Mouse (Mus musculus) stomach, postnatal 0 days (tissue): ENCODE results near the gene Gpr25. TPM values are rescaled to one million over a fixed set of nuclear protein-coding genes. Genes with fewer than 3 reads are reported as not detected.

ENCODE experiments used
- ATAC-seq: fragments of 200-750 bp; cut with Nextera tagmentation; 2 replicates; pipeline ENCODE4 v1.8.0; 2017; ENCODE audit not compliant: low FRiP score, low TSS enrichment
- DNase-seq: peaks from one replicate; pipeline ENCODE4 v3.0.0-alpha.2; 2016; ENCODE audit warnings: low spot score
- H3K27ac ChIP-seq: fragments of 300-500 bp; sonication (generic); replicated peaks from 2 replicates; pipeline ENCODE4 v1.5.1; 2014; ENCODE audit warnings: mild to moderate bottlenecking, control low read depth
- H3K27me3 ChIP-seq: fragments of 300-500 bp; sonication (generic); 2 replicates; pipeline ENCODE4 v1.6.1; 2014; ENCODE audit warnings: low read length; ENCODE audit not compliant: control insufficient read depth, insufficient read depth
- H3K36me3 ChIP-seq: fragments of 300-500 bp; sonication (generic); 2 replicates; pipeline ENCODE4 v1.6.1; 2014; ENCODE audit warnings: low read length, mixed read lengths; ENCODE audit not compliant: control insufficient read depth, insufficient read depth
- H3K4me1 ChIP-seq: fragments of 300-500 bp; sonication (generic); replicated peaks from 2 replicates; pipeline ENCODE4 v1.6.1; 2014; ENCODE audit warnings: antibody characterized with exemption; ENCODE audit not compliant: control insufficient read depth, insufficient read depth
- H3K4me2 ChIP-seq: fragments of 300-500 bp; sonication (generic); replicated peaks from 2 replicates; pipeline ENCODE4 v1.6.1; 2014; ENCODE audit warnings: low read depth, mild to moderate bottlenecking, control low read depth, moderate library complexity
- H3K4me3 ChIP-seq: fragments of 300-500 bp; sonication (generic); 2 replicates; pipeline ENCODE4 v1.5.1; 2014; ENCODE audit warnings: low read depth, low read length, control low read depth
- H3K9ac ChIP-seq: fragments of 300-500 bp; sonication (generic); 2 replicates; pipeline ENCODE4 v1.6.1; 2014; ENCODE audit warnings: mild to moderate bottlenecking, low read length, control low read depth, mixed read lengths
- H3K9me3 ChIP-seq: fragments of 300-500 bp; sonication (generic); 2 replicates; pipeline ENCODE4 v1.6.1; 2016; ENCODE audit warnings: low read length; ENCODE audit not compliant: control insufficient read depth
- CTCF ChIP-seq: IDR thresholded peaks from 2 replicates; pipeline ENCODE4 v1.5.1; 2016; ENCODE audit warnings: antibody characterized with exemption, low read depth, mild to moderate bottlenecking, moderate library complexity
- EP300 ChIP-seq: optimal IDR thresholded peaks from 2 replicates; pipeline ENCODE3; 2016; ENCODE audit warnings: antibody characterized with exemption
- WGBS: fragments of 180-500 bp; shearing (Covaris S2); extraction: QIAGEN DNeasy Blood & Tissue Kit; methylation state at CpG from one replicate; pipeline ENCODE4 v1.1.7; 2014; 5-methylcytosine and 5-hydroxymethylcytosine counted together
- polyA plus RNA-seq: library from polyadenylated mRNA; unstranded; fragments of >200 nt; fragmentation: Nextera tagmentation; extraction: Ambion mirVana; gene quantifications from 2 replicates; pipeline ENCODE4 v1.2.1, GENCODE M21; 2015

Gpr25 gene
- polyA plus RNA-seq, 1 experiment from 2014 or later: not detected

- Histone ChIP-seq H3K9ac (no peak overlapping the region), H3K27me3 (no peaks in the 10 kb centered on the region), H3K4me3 (no peak overlapping the region), H3K4me1 (no peaks in the 10 kb centered on the region), H3K9me3 (no peaks in the 10 kb centered on the region), H3K4me2 (no peak overlapping the region), H3K27ac (no peak overlapping the region), H3K36me3 (peaks cover 14% of the 10 kb centered on the region)
- DNase-seq: no peak
- ATAC-seq: no peak
- TF ChIP-seq EP300 (no peak), CTCF (no peak)
- WGBS: 81% methylated on average over 7 of the region's 7 CpGs
Observed at GRCm38 (mm10) chr1:136268224-136268623, 7.6 kb upstream of the Gpr25 start.

DNA sequence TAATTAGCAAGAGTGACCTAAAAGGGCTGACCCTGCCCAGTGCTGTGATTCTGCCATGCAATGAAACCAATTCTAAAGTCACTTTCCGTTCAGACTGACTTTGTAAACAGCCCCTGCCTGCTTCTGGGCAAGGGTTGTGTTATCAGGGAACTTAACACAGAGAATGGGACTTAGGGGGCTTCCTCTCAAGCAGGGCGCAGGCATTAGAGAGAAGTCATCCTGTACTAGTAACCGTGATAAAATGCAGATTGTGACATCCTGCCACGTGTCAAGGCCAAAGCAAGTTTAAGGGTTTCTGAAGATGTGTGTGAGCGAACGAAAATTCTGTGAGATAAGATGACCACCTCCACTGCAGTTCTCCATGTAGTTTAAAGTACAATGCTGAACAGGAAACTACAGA lies 5.5 kb upstream of the Gpr25 start:
- ATAC-seq (no peak), DNase-seq (no peak)
- TF ChIP-seq EP300 (no peak), CTCF (no peak)
- H3K4me3 ChIP-seq: no peak overlapping the region
- peaks cover 6% of the 10 kb centered on the region for H3K36me3 ChIP-seq
- no peaks in the 10 kb centered on the region for H3K9me3 ChIP-seq
- no peak overlapping the region for H3K4me2 ChIP-seq
- no peaks in the 10 kb centered on the region for H3K4me1 ChIP-seq
- no peak overlapping the region for H3K9ac ChIP-seq
- whole genome bisulfite sequencing: 55% methylated on average over 6 of the region's 6 CpGs
- no peak overlapping the region for H3K27ac ChIP-seq
- no peaks in the 10 kb centered on the region for H3K27me3 ChIP-seq

DNA sequence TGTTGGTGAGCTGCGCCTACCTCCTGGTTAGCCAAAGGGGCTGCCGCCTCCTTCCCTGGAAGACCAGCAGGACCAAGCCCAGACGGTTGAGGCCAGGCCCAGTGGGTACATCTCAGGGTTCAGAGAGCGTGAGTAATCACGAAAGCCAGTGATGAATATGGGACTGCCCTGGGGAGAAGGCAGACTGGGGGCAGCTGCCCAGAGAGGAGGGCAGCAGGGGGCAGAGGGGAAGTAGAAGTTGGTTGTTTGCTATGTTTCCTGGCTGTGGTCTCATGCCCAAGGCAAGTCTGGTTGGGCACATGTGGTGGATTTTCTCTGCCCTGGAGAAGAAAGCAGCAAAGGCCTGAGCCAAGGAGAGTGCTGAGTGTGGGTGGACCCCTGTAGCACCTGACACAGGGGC lies 2.7 kb upstream of the Gpr25 start:
- Histone ChIP-seq H3K27me3 (peaks cover 5% of the 10 kb centered on the region; the same call in 1 of the 2 replicates), H3K9ac (no peak overlapping the region), H3K4me3 (no peak overlapping the region), H3K4me2 (no peak overlapping the region), H3K36me3 (peaks cover 2% of the 10 kb centered on the region; the same call in 1 of the 2 replicates), H3K9me3 (no peaks in the 10 kb centered on the region), H3K27ac (no peak overlapping the region), H3K4me1 (peaks cover 6% of the 10 kb centered on the region; the same call in 1 of the 2 replicates)
- WGBS: 89% methylated on average over 5 of the region's 5 CpGs
- no peak for DNase-seq
- no peak for ATAC-seq
- TF ChIP-seq EP300 (no peak), CTCF (no peak)

DNA sequence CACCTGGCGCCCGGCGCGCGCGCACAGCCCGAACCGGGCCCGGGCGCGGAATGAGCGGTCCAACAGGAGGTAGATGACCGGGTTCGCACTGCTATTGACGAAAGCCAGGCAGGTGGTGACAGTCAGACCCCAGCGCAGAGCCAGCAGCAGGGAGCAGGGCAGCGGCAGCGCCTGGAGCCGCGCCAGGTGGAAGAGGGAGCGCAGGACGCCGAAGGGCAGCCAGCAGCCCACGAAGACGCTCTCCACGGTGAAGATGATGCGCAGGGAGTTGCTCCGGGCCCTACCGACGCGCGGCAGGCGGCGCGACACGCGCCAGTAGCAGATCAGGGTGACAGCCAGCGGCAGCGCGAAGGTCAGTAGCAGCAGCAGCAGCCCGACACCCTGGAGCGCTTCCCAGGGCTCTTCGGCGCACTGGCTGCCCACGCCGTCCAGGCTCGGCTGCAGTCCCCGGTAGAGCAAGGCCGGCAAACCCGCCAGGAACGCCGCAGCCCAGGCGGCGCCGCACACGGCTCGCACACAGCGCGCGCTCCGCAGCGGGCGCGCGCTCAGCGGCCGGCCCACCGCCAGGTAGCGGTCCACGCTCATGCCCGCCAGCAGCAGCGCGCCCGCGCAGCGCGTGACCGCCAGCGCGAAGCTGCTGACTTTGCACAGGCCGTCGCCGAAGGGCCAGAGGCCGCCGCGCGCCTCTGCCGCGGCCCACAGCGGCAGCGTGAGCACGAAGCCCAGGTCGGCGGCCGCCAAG lies 609 bp downstream of the Gpr25 start:
- H3K27me3 ChIP-seq: peaks cover 5% of the 10 kb centered on the region; the same call in 1 of the 2 replicates
- TF ChIP-seq EP300: no peak
- no peak for TF ChIP-seq CTCF
- DNase-seq: peak; percentile 63

GRCm38 (mm10) chr1:136259543-136259892 lies 1.2 kb downstream of the Gpr25 start:
- Histone ChIP-seq H3K27ac (no peak overlapping the region), H3K4me2 (peak overlapping the region; percentile 88), H3K9me3 (no peaks in the 10 kb centered on the region), H3K4me3 (peak overlapping the region; percentile 51), H3K9ac (no peak overlapping the region), H3K27me3 (peaks cover 5% of the 10 kb centered on the region; the same call in 1 of the 2 replicates), H3K4me1 (peaks cover 6% of the 10 kb centered on the region; the same call in 1 of the 2 replicates), H3K36me3 (no peaks in the 10 kb centered on the region)
- 3% methylated on average over 16 of the region's 16 CpGs for WGBS
- DNase-seq: no peak
- TF ChIP-seq EP300 (no peak), CTCF (no peak)
- ATAC-seq: no peak

More for the DNA sequence above, 609 bp downstream of the Gpr25 start:
- peak overlapping the region; percentile 88 for H3K4me2 ChIP-seq
- H3K36me3 ChIP-seq: no peaks in the 10 kb centered on the region
- ATAC-seq: peak; percentile 68
- peak overlapping the region; percentile 23; the same call in 1 of the 2 replicates for H3K9ac ChIP-seq
- H3K9me3 ChIP-seq: no peaks in the 10 kb centered on the region
- H3K27ac ChIP-seq: no peak overlapping the region
- peak overlapping the region; percentile 51 for H3K4me3 ChIP-seq
- H3K4me1 ChIP-seq: peaks cover 6% of the 10 kb centered on the region; the same call in 1 of the 2 replicates
- under 1% methylated on average over 79 of the region's 95 CpGs for WGBS

DNA sequence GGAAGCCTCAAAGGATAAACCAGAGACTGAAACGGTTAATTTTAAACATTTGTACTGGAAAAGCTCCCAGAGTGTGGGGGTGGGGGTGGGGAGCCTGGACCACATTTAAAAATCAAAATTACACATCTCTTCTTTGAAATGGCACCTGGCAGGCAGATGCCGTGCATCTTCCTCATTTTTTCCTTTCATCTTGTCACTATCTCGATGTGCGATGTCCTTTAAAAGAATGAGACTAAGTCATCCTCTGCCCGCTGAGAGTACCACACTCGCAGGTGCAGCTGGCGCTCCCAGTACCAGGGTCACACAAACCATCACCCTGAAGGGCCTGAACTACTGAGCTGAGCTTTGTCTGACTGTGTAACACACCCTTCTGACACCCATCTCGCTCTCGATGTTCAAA lies 2.2 kb downstream of the Gpr25 start:
- no peak for TF ChIP-seq CTCF
- TF ChIP-seq EP300: no peak
- H3K27ac ChIP-seq: no peak overlapping the region
- H3K4me3 ChIP-seq: no peak overlapping the region
- no peak overlapping the region for H3K9ac ChIP-seq
- no peak for DNase-seq
- ATAC-seq: no peak
- no peaks in the 10 kb centered on the region for H3K36me3 ChIP-seq
- H3K4me1 ChIP-seq: peaks cover 6% of the 10 kb centered on the region; the same call in 1 of the 2 replicates
- WGBS: 62% methylated on average over 9 of the region's 9 CpGs
- H3K27me3 ChIP-seq: peaks cover 5% of the 10 kb centered on the region; the same call in 1 of the 2 replicates
- H3K4me2 ChIP-seq: no peak overlapping the region
- no peaks in the 10 kb centered on the region for H3K9me3 ChIP-seq
